Mouse (Mus musculus): ENCODE data around the gene Adgrf3.

The Adgrf3 gene

GRCm38 (mm10) chr5:30148133-30148920 is 57.2 kb downstream of the Adgrf3 start:
- DNase-seq: no peak

GRCm38 (mm10) chr5:30146526-30146925 is 59.0 kb downstream of the Adgrf3 start:
- no peak for DNase-seq
